Mouse (Mus musculus) mesoderm, embryonic 11.5 days (tissue): ENCODE measurements around the gene Mbd5.
"Not testable (repeated sequence)": the region's sequence is repeated elsewhere in the genome, so short reads cannot be mapped to it uniquely, and the experiment has no call there.

ENCODE experiments used
- DNase-seq: peaks from one replicate; pipeline ENCODE4 v3.0.0-alpha.2; 2012; ENCODE audit warnings: low read depth, low spot score

Gene Mbd5

GRCm38 (mm10) chr2:49160232-49160947, 211.1 kb downstream of the Mbd5 start:
- DNase-seq = no peak

- no peak for DNase-seq
Measured at GRCm38 (mm10) chr2:49169766-49170165, 220.5 kb downstream of the Mbd5 start.

- DNase-seq = no peak
Measured at GRCm38 (mm10) chr2:49177015-49177414, 227.7 kb downstream of the Mbd5 start.

GRCm38 (mm10) chr2:49190984-49191383, 241.7 kb downstream of the Mbd5 start:
- no peak for DNase-seq

GRCm38 (mm10) chr2:49191695-49192094, 242.4 kb downstream of the Mbd5 start:
- no peak for DNase-seq

- no peak for DNase-seq
Measured at GRCm38 (mm10) chr2:49204081-49204480, 254.8 kb downstream of the Mbd5 start.

- not testable (repeated sequence) for DNase-seq
Measured at GRCm38 (mm10) chr2:49205692-49206091, 256.4 kb downstream of the Mbd5 start.

GRCm38 (mm10) chr2:49209349-49209748, 260.0 kb downstream of the Mbd5 start:
- DNase-seq = no peak

GRCm38 (mm10) chr2:49210408-49210807, 261.1 kb downstream of the Mbd5 start:
- no peak for DNase-seq

- DNase-seq = no peak
Measured at GRCm38 (mm10) chr2:49229725-49230124, 280.4 kb downstream of the Mbd5 start.

- no peak for DNase-seq
Measured at GRCm38 (mm10) chr2:49234064-49234463, 284.8 kb downstream of the Mbd5 start.

- DNase-seq = no peak
Measured at GRCm38 (mm10) chr2:49241715-49242114, 292.4 kb downstream of the Mbd5 start.

GRCm38 (mm10) chr2:49264092-49264491, 314.8 kb downstream of the Mbd5 start:
- DNase-seq = no peak

- peak; percentile 91 for DNase-seq
Measured at GRCm38 (mm10) chr2:49272295-49272967, 323.1 kb downstream of the Mbd5 start.

- no peak for DNase-seq
Measured at GRCm38 (mm10) chr2:49276017-49276722, 326.9 kb downstream of the Mbd5 start.

- no peak for DNase-seq
Measured at GRCm38 (mm10) chr2:49280496-49280895, 331.2 kb downstream of the Mbd5 start.

GRCm38 (mm10) chr2:49283583-49283982, 334.3 kb downstream of the Mbd5 start:
- DNase-seq = no peak

GRCm38 (mm10) chr2:49286965-49287364, 337.7 kb downstream of the Mbd5 start:
- no peak for DNase-seq

GRCm38 (mm10) chr2:49291709-49292108, 342.4 kb downstream of the Mbd5 start:
- DNase-seq = no peak

GRCm38 (mm10) chr2:49312629-49313447, 363.5 kb downstream of the Mbd5 start:
- peak; percentile 79 for DNase-seq

GRCm38 (mm10) chr2:49333594-49333993, 384.3 kb downstream of the Mbd5 start:
- no peak for DNase-seq

GRCm38 (mm10) chr2:49335267-49335666, 386.0 kb downstream of the Mbd5 start:
- no peak for DNase-seq
